Mouse (Mus musculus): ENCODE results near the gene Tab1. TPM values are rescaled to one million over a fixed set of nuclear protein-coding genes. Genes with fewer than 3 reads are reported as not detected.

Gene Tab1
- total RNA-seq (2017) = 11.6 to 17.4 TPM (median 12.4 TPM) in 3 replicates

- peak; percentile 90 for ATAC-seq (replicated peaks; ENCODE audit: insufficient number of reproducible peaks, low FRiP score, low TSS enrichment, poor library complexity, severe bottlenecking)
Observed at GRCm38 (mm10) chr15:80132993-80133586, at the start of gene Tab1. Gene Tab1, plus strand, starts transcription at chr15:80133127.

DNA sequence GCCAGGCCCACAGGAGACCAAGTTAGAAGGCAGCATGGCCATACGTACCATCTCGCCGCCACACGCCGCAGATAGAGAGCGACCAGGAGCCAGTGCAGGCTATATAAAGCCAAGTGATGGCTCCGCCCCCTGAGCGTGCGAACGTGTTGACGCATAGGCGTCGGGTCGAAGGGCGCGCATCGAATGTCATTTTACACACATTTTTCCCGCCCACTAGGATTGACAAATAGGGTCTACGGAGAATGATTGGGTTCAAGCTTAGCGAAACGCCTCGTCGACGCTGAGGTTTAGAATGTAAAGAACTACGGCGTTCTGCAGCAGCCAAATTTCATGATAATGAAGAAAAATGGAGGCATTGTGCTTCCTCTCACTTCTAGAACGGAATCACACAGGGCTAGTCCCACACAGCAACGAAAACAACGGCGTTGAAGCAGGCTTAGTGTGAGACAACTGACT is 49.6 kb upstream of the Tab1 start:
- peak; percentile 95 for ATAC-seq (replicated peaks; ENCODE audit: insufficient number of reproducible peaks, low FRiP score, low TSS enrichment, poor library complexity, severe bottlenecking)

DNA sequence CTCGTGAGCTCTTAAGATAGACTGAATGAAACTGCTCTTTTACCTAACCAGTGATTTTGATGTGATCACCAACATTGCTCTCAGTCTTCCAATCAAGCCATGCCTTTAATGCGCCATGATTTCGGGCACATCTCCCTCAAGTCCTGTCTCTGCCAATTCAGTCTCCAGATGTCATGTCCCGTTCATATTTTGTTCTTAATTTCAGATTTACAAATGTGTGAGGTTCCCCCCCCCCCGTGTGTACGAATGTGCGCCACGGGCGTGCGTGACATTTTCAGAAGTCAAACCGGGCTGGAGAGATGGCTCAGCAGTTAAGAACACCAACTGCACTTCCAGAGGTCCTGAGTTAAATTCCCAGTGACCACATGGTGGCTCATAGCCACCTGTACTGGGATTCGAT is 49.2 kb upstream of the Tab1 start:
- peak; percentile 29 for ATAC-seq (replicated peaks; ENCODE audit: insufficient number of reproducible peaks, low FRiP score, low TSS enrichment, poor library complexity, severe bottlenecking)

GRCm38 (mm10) chr15:80087406-80088012 is 45.4 kb upstream of the Tab1 start:
- no peak for ATAC-seq (replicated peaks; ENCODE audit: insufficient number of reproducible peaks, low FRiP score, low TSS enrichment, poor library complexity, severe bottlenecking)

DNA sequence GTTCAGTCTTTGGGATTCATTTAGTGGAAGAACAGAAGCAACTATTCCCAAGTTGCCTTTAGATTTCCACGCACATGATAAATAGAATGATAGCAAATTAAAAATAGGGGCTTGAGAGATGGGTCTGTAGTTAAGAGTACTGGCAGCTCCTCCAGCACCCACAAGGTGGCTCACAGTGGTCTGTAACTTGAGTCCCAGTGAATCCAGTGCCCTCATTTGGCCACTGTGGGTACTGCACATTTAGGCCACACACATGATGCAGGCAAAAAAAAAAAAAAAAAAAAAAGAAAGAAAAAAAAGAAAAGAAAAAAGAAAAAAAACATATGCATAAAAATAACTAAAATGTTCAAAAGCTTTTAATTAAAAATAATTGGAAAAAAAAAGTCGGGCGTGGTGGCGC is 44.3 kb upstream of the Tab1 start:
- ATAC-seq (replicated peaks; ENCODE audit: insufficient number of reproducible peaks, low FRiP score, low TSS enrichment, poor library complexity, severe bottlenecking) = peak; percentile 91

DNA sequence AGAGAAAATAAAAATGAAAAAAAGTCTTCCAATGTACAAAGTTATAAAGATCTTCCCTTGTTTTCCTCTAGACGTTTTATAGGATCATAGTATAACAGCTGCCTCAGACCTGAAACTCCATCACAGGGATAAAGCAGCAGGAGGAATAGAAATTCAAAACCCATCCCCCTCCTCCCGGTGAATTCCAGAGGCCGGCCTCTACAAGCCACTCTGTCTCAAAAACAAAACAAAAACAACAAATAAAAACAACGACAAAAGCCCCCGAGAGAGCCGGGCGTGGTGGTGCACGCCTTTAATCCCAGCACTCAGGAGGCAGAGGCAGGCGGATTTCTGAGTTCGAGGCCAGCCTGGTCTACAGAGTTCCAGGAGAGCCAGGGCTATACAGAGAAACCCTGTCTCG is 42.8 kb upstream of the Tab1 start:
- ATAC-seq (replicated peaks; ENCODE audit: insufficient number of reproducible peaks, low FRiP score, low TSS enrichment, poor library complexity, severe bottlenecking) = no peak

- ATAC-seq (replicated peaks; ENCODE audit: insufficient number of reproducible peaks, low FRiP score, low TSS enrichment, poor library complexity, severe bottlenecking) = no peak
Observed at GRCm38 (mm10) chr15:80090741-80091120, 42.2 kb upstream of the Tab1 start.

DNA sequence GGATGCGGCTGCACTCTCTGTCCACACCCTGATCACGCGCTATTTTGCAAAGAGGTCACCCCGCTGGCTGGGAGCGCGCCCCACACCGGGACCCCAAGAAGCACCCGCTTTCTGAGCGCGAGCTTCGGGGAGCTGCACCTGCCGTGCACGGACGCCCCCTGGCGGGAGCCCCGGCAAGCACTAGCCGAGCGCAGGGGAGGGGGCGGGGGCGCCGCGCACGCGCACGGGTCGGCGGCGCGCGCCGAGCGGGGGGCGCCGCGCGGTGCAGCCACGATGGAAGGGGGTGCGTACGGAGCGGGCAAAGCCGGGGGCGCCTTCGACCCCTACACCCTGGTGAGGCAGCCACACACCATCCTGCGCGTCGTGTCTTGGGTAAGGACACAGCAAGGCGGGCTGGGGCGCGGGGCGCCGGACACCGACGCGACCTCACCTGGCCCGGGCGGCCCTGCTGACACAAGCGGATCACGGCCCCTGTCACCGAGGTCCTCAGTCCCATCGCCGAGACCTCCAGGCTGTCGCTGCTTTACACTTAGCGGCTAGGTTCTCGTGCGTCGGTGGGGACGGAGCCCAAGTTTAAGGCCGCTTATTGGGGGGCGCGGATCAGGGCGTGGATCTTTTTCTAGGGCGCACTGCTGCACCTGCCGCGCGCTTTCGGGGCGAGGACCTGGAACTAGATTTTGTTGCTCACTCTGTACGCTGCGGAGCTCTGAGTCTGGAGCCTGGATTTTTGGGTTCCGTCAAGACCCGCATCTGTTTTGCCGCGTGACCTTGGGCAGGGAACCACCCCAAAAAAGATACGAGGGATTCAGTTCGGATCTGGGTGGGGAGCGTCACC is 41.6 kb upstream of the Tab1 start, which contains the start of the genes Syngr1 and Rpl3:
Gene Syngr1, plus strand, starts transcription at position 214 of the 835 bp plus-strand sequence.
Gene Rpl3, minus strand, starts transcription at position 748 of the 835 bp plus-strand sequence.
- ATAC-seq (replicated peaks; ENCODE audit: insufficient number of reproducible peaks, low FRiP score, low TSS enrichment, poor library complexity, severe bottlenecking) = no peak

GRCm38 (mm10) chr15:80092041-80092441 is 40.9 kb upstream of the Tab1 start:
- ATAC-seq (replicated peaks; ENCODE audit: insufficient number of reproducible peaks, low FRiP score, low TSS enrichment, poor library complexity, severe bottlenecking) = no peak

- ATAC-seq (replicated peaks; ENCODE audit: insufficient number of reproducible peaks, low FRiP score, low TSS enrichment, poor library complexity, severe bottlenecking) = no peak
Observed at GRCm38 (mm10) chr15:80092599-80092998, 40.3 kb upstream of the Tab1 start.

- no peak for ATAC-seq (replicated peaks; ENCODE audit: insufficient number of reproducible peaks, low FRiP score, low TSS enrichment, poor library complexity, severe bottlenecking)
Observed at GRCm38 (mm10) chr15:80094201-80094600, 38.7 kb upstream of the Tab1 start.

DNA sequence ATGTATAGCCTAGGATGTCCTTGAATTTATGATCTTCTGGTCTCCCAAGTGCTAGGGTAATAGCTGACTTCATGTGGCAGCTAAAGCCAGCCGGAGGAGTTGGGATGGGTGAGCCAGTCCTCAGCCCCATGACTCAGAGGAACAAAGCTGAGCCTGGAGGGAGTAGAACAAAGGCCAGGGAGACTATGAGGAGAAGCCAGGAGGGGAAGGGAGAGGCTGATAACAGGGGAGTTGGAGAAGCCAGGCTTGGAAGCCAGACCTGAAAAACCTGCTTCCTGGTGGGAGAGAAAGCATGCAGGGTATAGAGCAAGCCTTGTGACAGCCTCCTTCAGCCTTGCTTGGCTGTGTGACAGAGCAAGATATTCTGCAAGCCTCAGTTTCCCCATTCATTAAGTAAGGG is 37.3 kb upstream of the Tab1 start:
- ATAC-seq (replicated peaks; ENCODE audit: insufficient number of reproducible peaks, low FRiP score, low TSS enrichment, poor library complexity, severe bottlenecking) = no peak

DNA sequence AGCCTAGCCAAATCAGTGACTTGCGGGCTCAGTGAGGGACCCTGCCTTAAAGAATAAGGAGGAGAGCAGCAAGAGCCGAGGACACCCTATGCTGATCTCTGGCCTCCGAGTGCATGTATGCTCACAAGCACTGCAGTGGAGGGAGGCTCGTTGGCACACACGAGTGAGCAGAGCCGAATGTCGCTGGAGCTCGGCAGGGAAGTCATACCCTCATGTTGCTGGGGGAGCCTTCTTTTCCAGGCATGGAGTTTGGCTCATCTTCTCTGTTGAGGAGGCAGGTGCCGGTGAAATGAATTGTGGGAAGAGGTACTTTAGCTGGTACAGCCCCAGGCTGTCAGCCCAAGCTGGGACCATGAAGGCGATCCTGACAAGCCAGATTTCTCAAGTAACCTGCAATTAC is 36.5 kb upstream of the Tab1 start:
- no peak for ATAC-seq (replicated peaks; ENCODE audit: insufficient number of reproducible peaks, low FRiP score, low TSS enrichment, poor library complexity, severe bottlenecking)

- ATAC-seq (replicated peaks; ENCODE audit: insufficient number of reproducible peaks, low FRiP score, low TSS enrichment, poor library complexity, severe bottlenecking) = peak; percentile 33; the same call in 1 of the 2 replicates
Observed at GRCm38 (mm10) chr15:80096946-80097881, 35.7 kb upstream of the Tab1 start.

DNA sequence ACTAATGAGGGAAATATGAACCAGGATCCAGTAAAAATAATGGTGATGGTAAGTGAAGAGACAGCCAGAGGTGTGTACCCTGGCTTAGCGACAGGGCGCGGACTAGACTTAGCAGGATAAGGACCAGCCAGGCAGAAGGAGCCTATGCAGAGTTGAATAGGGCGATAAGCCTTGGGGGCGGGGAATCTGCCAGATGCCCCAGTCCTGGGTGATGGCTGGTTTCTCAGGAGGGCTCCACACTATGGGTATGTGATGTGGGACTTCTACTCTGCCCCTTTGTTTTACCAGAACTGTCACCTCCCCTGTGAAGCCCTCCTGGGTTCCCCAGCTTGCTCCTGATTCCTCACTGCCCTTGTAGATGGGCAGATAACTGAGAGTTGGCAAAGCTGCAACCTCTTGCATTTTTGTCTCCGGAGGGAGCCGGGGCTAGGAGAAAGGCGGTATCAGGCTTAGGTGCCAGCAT is 34.9 kb upstream of the Tab1 start:
- ATAC-seq (replicated peaks; ENCODE audit: insufficient number of reproducible peaks, low FRiP score, low TSS enrichment, poor library complexity, severe bottlenecking) = no peak

- no peak for ATAC-seq (replicated peaks; ENCODE audit: insufficient number of reproducible peaks, low FRiP score, low TSS enrichment, poor library complexity, severe bottlenecking)
Observed at GRCm38 (mm10) chr15:80098809-80099208, 34.1 kb upstream of the Tab1 start.

DNA sequence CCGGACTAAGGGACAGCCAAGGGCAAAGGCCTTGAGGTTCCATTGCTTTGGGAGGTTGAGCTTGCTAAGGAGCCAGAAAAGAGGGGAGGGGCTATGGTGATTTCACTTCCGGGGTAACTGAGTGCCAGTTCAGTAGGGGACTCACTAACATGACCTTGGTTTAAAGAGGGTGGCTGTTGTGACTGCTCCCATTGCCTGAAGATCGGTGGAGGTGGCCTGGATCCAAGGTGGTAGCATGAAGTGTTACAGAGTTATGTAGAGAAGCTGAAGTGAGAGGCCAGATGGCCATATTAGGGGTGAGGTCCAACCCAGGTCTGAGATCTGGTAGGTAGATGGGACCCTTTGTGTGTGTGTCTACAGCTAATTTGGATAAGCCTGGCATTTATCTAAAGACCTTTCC is 33.5 kb upstream of the Tab1 start:
- ATAC-seq (replicated peaks; ENCODE audit: insufficient number of reproducible peaks, low FRiP score, low TSS enrichment, poor library complexity, severe bottlenecking) = no peak

DNA sequence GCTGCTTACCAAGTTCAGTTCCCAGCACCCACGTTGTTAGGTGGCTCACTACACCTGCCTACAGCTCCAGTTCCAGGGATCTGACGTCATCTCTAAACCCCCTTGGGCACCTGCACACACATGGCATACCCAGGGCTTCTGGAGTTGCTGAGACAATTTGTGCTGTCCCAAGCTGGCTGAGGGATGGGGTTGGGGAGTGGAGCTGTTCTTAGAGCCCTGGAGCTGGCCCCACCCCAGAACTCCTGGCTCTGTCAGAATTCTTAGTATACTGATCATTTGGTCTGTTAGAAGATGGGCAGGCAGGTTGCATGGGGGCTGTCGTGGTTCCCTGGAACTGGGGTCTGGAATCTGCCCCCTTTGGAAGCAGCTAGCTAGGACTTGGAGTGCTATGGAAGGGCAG is 32.7 kb upstream of the Tab1 start:
- ATAC-seq (replicated peaks; ENCODE audit: insufficient number of reproducible peaks, low FRiP score, low TSS enrichment, poor library complexity, severe bottlenecking) = no peak

GRCm38 (mm10) chr15:80100871-80101270 is 32.1 kb upstream of the Tab1 start:
- no peak for ATAC-seq (replicated peaks; ENCODE audit: insufficient number of reproducible peaks, low FRiP score, low TSS enrichment, poor library complexity, severe bottlenecking)
